Mouse (Mus musculus) lung, adult 2 months (tissue): ENCODE measurements around the gene Hist1h1e.

Experiments
- CTCF ChIP-seq: fragments of 200-500 bp; IDR thresholded peaks from 2 replicates; pipeline ENCODE4 v1.5.1; 2011; ENCODE audit warnings: mild to moderate bottlenecking, low read length, control low read depth; ENCODE audit not compliant: insufficient read depth
- POLR2A ChIP-seq: fragments of 200-500 bp; IDR thresholded peaks from 2 replicates; pipeline ENCODE4 v1.6.1; 2011; ENCODE audit warnings: low read depth, mild to moderate bottlenecking, control low read depth, low read length, borderline replicate concordance; ENCODE audit errors: extremely low read depth

DNA sequence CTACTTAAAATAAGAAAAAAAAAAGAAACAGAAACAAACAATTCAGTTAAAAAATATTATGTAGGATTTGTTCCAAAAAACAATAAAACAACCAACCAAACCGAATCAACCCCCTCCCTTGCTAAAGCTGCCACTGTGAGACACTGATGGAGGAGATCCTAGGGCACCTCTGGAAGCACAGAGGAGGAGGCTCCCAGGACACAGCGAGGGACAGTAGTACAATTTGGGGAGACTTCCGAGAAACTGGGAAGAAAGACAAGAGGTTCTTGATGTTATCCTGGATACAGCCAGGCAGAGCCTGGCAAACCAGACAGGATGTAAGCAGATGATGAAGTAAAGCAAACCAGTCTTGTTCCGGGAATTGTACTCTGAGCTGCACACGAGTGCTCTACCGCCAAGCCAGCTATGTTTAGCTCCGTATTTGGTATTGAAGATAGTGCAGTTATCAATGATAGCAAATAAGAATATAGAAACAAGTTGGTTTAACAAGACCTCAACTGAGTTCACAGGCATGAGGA lies 19.1 kb downstream of the Hist1h1e start:
- TF ChIP-seq POLR2A (peak; percentile 21; the same call in 1 of the 2 replicates), CTCF (no peak)
